Mouse (Mus musculus): ENCODE data around the gene Ywhag. TPM values are rescaled to one million over a fixed set of nuclear protein-coding genes. Genes with fewer than 3 reads are reported as not detected.

The Ywhag gene
- polyA plus RNA-seq, 1 experiment from 2014 or later, result 429 TPM

- H3K9ac ChIP-seq, result no peak overlapping the region
- no peak overlapping the region for H3K4me2 ChIP-seq (replicated peaks)
- H3K36me3 ChIP-seq (replicated peaks; ENCODE audit: control insufficient read depth, insufficient read depth), result peaks cover 81% of the 10 kb centered on the region
- no peak overlapping the region for H3K4me3 ChIP-seq (replicated peaks; ENCODE audit: low read length)
- 94% methylated on average over 16 of the region's 16 CpGs for WGBS
- no peaks in the 10 kb centered on the region for H3K9me3 ChIP-seq (ENCODE audit: control insufficient read depth, low read length)
- no peak for DNase-seq (ENCODE audit: low spot score)
- H3K27me3 ChIP-seq (ENCODE audit: control insufficient read depth, insufficient read depth, low read length), result no peaks in the 10 kb centered on the region
- no peaks in the 10 kb centered on the region for H3K4me1 ChIP-seq (replicated peaks; ENCODE audit: control insufficient read depth, insufficient read depth, low read length)
- no peak overlapping the region for H3K27ac ChIP-seq
- ATAC-seq (ENCODE audit: low FRiP score), result no peak
Measured at GRCm38 (mm10) chr5:135908989-135909388, 25.4 kb downstream of the Ywhag start.

- Histone ChIP-seq H3K4me3 (replicated peaks; ENCODE audit: low read length) (no peak overlapping the region), H3K27me3 (ENCODE audit: control insufficient read depth, insufficient read depth, low read length) (no peaks in the 10 kb centered on the region), H3K4me1 (replicated peaks; ENCODE audit: control insufficient read depth, insufficient read depth, low read length) (peaks cover 3% of the 10 kb centered on the region; the same call in 1 of the 2 replicates), H3K9ac (no peak overlapping the region), H3K4me2 (replicated peaks) (no peak overlapping the region), H3K9me3 (ENCODE audit: control insufficient read depth, low read length) (no peaks in the 10 kb centered on the region), H3K36me3 (replicated peaks; ENCODE audit: control insufficient read depth, insufficient read depth) (peaks cover 75% of the 10 kb centered on the region), H3K27ac (no peak overlapping the region)
- no peak for ATAC-seq (ENCODE audit: low FRiP score)
- no peak for DNase-seq (ENCODE audit: low spot score)
- 66% methylated on average over 12 of the region's 12 CpGs for WGBS
Measured at GRCm38 (mm10) chr5:135908185-135908584, 26.2 kb downstream of the Ywhag start.

GRCm38 (mm10) chr5:135907256-135907655 is 27.2 kb downstream of the Ywhag start:
- ATAC-seq (ENCODE audit: low FRiP score) (no peak), DNase-seq (ENCODE audit: low spot score) (no peak)
- Histone ChIP-seq H3K27ac (no peak overlapping the region), H3K4me1 (replicated peaks; ENCODE audit: control insufficient read depth, insufficient read depth, low read length) (peaks cover 9% of the 10 kb centered on the region; the same call in 1 of the 2 replicates), H3K27me3 (ENCODE audit: control insufficient read depth, insufficient read depth, low read length) (no peaks in the 10 kb centered on the region), H3K9me3 (ENCODE audit: control insufficient read depth, low read length) (no peaks in the 10 kb centered on the region), H3K4me2 (replicated peaks) (no peak overlapping the region), H3K36me3 (replicated peaks; ENCODE audit: control insufficient read depth, insufficient read depth) (peaks cover 70% of the 10 kb centered on the region), H3K9ac (no peak overlapping the region), H3K4me3 (replicated peaks; ENCODE audit: low read length) (no peak overlapping the region)
- 88% methylated on average over 13 of the region's 13 CpGs for WGBS

GRCm38 (mm10) chr5:135906846-135907245 is 27.6 kb downstream of the Ywhag start:
- no peak overlapping the region for H3K4me3 ChIP-seq (replicated peaks; ENCODE audit: low read length)
- no peaks in the 10 kb centered on the region for H3K9me3 ChIP-seq (ENCODE audit: control insufficient read depth, low read length)
- H3K27ac ChIP-seq, result no peak overlapping the region
- H3K4me2 ChIP-seq (replicated peaks), result no peak overlapping the region
- no peak for ATAC-seq (ENCODE audit: low FRiP score)
- no peaks in the 10 kb centered on the region for H3K27me3 ChIP-seq (ENCODE audit: control insufficient read depth, insufficient read depth, low read length)
- no peak overlapping the region for H3K9ac ChIP-seq
- no peak for DNase-seq (ENCODE audit: low spot score)
- H3K36me3 ChIP-seq (replicated peaks; ENCODE audit: control insufficient read depth, insufficient read depth), result peaks cover 66% of the 10 kb centered on the region
- H3K4me1 ChIP-seq (replicated peaks; ENCODE audit: control insufficient read depth, insufficient read depth, low read length), result peaks cover 9% of the 10 kb centered on the region; the same call in 1 of the 2 replicates
- 85% methylated on average over 4 of the region's 4 CpGs for WGBS

GRCm38 (mm10) chr5:135905320-135906225 is 28.8 kb downstream of the Ywhag start:
- DNase-seq (ENCODE audit: low spot score), result no peak
- H3K4me2 ChIP-seq (replicated peaks), result no peak overlapping the region
- no peak overlapping the region for H3K4me3 ChIP-seq (replicated peaks; ENCODE audit: low read length)
- ATAC-seq (ENCODE audit: low FRiP score), result no peak
- peaks cover 9% of the 10 kb centered on the region; the same call in 1 of the 2 replicates for H3K4me1 ChIP-seq (replicated peaks; ENCODE audit: control insufficient read depth, insufficient read depth, low read length)
- WGBS, result 69% methylated on average over 8 of the region's 8 CpGs
- H3K36me3 ChIP-seq (replicated peaks; ENCODE audit: control insufficient read depth, insufficient read depth), result peaks cover 53% of the 10 kb centered on the region
- H3K9me3 ChIP-seq (ENCODE audit: control insufficient read depth, low read length), result no peaks in the 10 kb centered on the region
- H3K9ac ChIP-seq, result no peak overlapping the region
- no peaks in the 10 kb centered on the region for H3K27me3 ChIP-seq (ENCODE audit: control insufficient read depth, insufficient read depth, low read length)
- H3K27ac ChIP-seq, result no peak overlapping the region

GRCm38 (mm10) chr5:135904259-135904658 is 30.2 kb downstream of the Ywhag start:
- WGBS, result 68% methylated on average over 5 of the region's 5 CpGs
- DNase-seq (ENCODE audit: low spot score) (no peak), ATAC-seq (ENCODE audit: low FRiP score) (no peak)
- peak overlapping the region; percentile 91 for H3K27ac ChIP-seq
- H3K9ac ChIP-seq, result 0 out of 2 replicates have a peak overlapping the region, but pooled peaks have one; percentile 2
- peaks cover 40% of the 10 kb centered on the region for H3K36me3 ChIP-seq (replicated peaks; ENCODE audit: control insufficient read depth, insufficient read depth)
- no peak overlapping the region; the same call in 1 of the 2 replicates for H3K4me3 ChIP-seq (replicated peaks; ENCODE audit: low read length)
- H3K4me1 ChIP-seq (replicated peaks; ENCODE audit: control insufficient read depth, insufficient read depth, low read length), result peaks cover 9% of the 10 kb centered on the region; the same call in 1 of the 2 replicates
- peak overlapping the region; percentile 54 for H3K4me2 ChIP-seq (replicated peaks)
- H3K27me3 ChIP-seq (ENCODE audit: control insufficient read depth, insufficient read depth, low read length), result no peaks in the 10 kb centered on the region
- no peaks in the 10 kb centered on the region for H3K9me3 ChIP-seq (ENCODE audit: control insufficient read depth, low read length)

- no peaks in the 10 kb centered on the region for H3K27me3 ChIP-seq (ENCODE audit: control insufficient read depth, insufficient read depth, low read length)
- H3K4me2 ChIP-seq (replicated peaks), result peak overlapping the region; percentile 54
- no peaks in the 10 kb centered on the region for H3K9me3 ChIP-seq (ENCODE audit: control insufficient read depth, low read length)
- peak overlapping the region; percentile 26 for H3K4me3 ChIP-seq (replicated peaks; ENCODE audit: low read length)
- 0% methylated on average over 30 of the region's 30 CpGs for WGBS
- ATAC-seq (ENCODE audit: low FRiP score) (peak; percentile 96), DNase-seq (ENCODE audit: low spot score) (peak; percentile 89)
- H3K27ac ChIP-seq, result peak overlapping the region; percentile 91
- peaks cover 9% of the 10 kb centered on the region; the same call in 1 of the 2 replicates for H3K4me1 ChIP-seq (replicated peaks; ENCODE audit: control insufficient read depth, insufficient read depth, low read length)
- H3K9ac ChIP-seq, result peak overlapping the region; percentile 51
- peaks cover 34% of the 10 kb centered on the region for H3K36me3 ChIP-seq (replicated peaks; ENCODE audit: control insufficient read depth, insufficient read depth)
Measured at GRCm38 (mm10) chr5:135903551-135904151, 30.8 kb downstream of the Ywhag start.

GRCm38 (mm10) chr5:135903058-135903457 is 31.4 kb downstream of the Ywhag start:
- ATAC-seq (ENCODE audit: low FRiP score) (peak; percentile 13; the same call in 1 of the 2 replicates), DNase-seq (ENCODE audit: low spot score) (no peak)
- Histone ChIP-seq H3K27ac (peak overlapping the region; percentile 91), H3K9ac (peak overlapping the region; percentile 51), H3K4me2 (replicated peaks) (peak overlapping the region; percentile 54), H3K4me1 (replicated peaks; ENCODE audit: control insufficient read depth, insufficient read depth, low read length) (peaks cover 9% of the 10 kb centered on the region; the same call in 1 of the 2 replicates), H3K36me3 (replicated peaks; ENCODE audit: control insufficient read depth, insufficient read depth) (peaks cover 28% of the 10 kb centered on the region), H3K27me3 (ENCODE audit: control insufficient read depth, insufficient read depth, low read length) (no peaks in the 10 kb centered on the region), H3K9me3 (ENCODE audit: control insufficient read depth, low read length) (no peaks in the 10 kb centered on the region), H3K4me3 (replicated peaks; ENCODE audit: low read length) (peak overlapping the region; percentile 26)
- 25% methylated on average over 7 of the region's 7 CpGs for WGBS
